Mouse (Mus musculus) urinary bladder, postnatal 14 days (tissue): ENCODE data around the gene Gstp3.
A peak's percentile ranks its signal among the peaks of the same experiment; 100 is the strongest.
"Not testable (repeated sequence)": the region's sequence is repeated elsewhere in the genome, so short reads cannot be mapped to it uniquely, and the experiment has no call there.

Source experiments
- DNase-seq: peaks from one replicate; pipeline ENCODE4 v3.0.0; 2021; ENCODE audit warnings: low spot score

The Gstp3 gene

DNA sequence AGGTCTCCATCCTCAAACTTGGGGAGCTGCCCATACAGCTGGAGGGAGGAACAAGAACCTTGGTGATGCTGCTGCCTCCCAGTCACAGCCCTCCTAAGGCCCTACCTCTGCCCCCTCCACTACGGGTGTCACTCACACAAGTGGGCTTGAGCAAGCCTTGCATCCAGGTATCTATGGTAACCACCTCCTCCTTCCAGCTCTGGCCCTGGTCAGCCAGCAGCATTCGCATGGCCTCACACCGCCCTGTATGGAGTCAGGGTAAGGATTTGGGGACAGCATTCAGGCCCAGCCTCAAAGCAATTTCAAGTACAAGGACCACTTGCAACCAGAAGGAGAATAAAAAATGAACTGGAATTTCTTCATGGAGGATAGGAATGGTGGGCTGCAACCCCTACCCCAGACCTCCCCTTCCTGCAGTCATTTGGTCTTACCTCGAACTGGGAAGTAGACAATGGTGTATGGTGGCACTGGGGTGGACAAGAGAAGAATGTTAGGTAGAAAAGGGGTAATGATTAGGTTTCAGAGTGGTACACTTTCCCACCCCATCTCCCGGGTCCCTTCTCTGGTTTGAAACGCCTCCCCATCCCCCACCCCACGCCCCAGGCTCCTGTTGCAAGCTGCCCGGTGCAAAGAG lies 22.1 kb downstream of the Gstp3 start:
- not testable (repeated sequence) for DNase-seq

DNA sequence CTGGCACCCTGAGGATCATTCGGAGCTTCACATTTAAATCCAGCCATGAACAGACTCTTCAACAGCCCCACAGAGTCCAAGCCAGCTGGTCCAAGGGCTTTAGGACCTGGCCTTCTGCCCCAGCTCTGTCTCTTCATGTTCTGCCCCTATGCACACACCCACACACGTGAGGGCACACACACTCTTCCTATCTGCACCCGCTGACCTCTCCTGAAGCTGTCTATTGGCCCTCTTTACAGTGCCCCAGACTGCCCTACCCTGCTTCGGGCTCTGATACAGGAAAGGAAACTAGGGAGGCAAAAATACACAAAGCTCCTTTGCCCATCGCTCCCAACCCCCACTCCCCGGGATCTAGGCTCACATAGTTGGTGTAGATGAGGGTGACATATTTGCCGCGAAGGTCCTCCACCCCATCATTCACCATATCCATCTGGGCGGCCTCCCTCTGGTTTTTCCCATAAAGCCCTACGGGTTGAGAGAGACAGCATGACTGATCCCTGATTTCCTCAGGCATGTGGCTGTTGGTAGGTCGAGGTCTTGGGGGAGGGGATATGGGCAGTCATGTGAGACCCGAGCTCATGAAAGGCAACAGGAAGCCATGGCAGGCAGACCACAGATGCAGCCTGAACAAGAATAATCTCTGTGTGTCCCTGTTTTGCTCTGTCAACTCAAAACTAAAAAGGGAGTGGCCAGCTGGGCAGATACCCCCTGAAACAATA lies 22.9 kb downstream of the Gstp3 start:
- DNase-seq = no peak

DNA sequence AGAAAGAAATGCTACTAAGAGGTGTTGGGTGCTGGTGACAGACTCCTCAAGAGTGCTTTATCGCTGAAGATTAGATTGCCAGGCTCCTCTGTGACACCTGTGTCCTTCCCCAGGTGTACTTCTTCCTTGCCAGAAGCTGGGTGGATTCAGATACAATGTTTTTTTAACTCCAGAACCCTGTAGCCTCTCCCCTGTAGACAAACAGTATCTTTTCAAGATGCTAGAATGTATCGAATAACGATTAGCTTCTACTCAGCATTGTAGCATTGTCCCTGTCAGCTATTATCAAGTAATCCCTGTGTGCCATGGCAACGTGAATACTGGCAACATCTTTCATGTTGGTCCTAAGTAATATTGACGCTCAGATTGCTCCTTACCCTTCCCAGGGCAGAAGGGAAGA lies 25.6 kb downstream of the Gstp3 start:
- DNase-seq = no peak

DNA sequence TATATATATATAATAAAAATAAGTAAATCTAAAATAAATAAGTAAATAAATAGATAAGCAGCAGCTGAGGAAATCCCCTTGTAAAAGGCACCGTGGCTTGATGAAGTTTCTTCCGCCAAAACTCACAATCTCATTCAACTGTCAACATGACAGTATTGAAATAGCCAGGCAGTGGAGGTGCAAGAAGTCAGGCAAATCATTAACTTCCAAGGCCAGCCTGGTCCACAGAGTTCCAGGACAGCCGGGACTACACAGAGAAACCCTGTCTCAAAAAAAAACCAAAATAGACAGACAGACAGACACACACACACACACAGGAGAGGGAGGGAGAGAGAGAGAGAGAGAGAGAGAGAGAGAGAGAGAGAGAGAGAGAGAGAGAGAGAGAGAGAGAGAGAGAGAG lies 26.1 kb downstream of the Gstp3 start:
- DNase-seq = no peak

DNA sequence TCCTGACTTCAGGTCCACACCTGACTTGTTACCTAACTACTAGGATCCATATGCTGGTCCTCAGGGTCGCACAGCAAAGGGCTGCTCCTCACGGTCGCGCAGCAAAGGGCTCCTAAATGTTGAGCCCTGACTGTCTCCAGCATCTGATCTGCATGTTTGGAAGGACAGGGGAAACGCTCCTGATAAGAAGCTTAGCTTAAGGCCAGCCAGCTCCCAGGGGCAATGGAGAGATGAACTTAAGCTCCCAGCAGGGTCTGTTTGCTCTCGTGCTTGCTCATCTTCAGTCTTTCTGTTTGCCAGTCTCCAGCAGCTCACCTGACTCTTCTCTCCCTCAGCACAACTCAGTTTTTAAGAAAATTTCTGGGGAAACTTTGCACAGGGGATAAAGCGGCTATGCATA lies 26.7 kb downstream of the Gstp3 start:
- no peak for DNase-seq

DNA sequence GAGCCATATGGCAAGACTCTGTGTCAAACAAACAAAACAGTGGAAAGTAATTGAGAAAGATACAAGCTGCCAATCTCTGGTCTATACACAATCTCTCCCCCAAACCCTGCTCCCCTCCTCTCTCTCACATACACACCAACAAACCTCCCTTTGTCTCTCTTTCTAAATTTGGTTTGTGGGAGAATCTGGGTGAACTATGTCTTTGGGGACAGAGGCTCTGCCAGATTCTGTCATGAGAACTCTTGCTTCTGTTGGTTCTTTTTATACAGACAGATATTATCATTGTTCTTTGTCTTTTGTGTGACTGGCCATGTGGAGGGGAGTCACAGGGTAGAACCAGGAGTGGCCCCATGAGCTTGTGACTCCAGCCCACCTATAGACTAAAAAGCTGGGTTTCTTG lies 31.8 kb downstream of the Gstp3 start:
- no peak for DNase-seq

DNA sequence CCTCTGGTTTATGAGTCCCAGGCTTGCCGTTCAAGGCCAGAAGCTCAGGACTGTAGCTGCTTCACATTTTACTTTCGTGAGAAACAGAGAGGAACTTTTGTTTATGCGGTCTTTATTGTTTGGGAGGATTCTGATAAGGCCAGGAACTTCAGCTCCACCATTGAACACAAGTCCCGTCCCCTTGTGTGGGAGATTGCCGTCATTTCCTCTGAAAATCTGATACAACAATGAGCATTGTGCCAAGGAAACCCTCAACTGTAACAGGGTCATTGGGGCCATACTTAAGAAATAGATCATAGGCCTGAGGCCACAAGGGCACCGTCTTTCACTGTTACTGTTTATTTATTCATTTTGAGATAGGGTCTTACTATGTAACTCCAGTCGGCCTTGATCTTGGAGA lies 36.2 kb downstream of the Gstp3 start:
- no peak for DNase-seq

DNA sequence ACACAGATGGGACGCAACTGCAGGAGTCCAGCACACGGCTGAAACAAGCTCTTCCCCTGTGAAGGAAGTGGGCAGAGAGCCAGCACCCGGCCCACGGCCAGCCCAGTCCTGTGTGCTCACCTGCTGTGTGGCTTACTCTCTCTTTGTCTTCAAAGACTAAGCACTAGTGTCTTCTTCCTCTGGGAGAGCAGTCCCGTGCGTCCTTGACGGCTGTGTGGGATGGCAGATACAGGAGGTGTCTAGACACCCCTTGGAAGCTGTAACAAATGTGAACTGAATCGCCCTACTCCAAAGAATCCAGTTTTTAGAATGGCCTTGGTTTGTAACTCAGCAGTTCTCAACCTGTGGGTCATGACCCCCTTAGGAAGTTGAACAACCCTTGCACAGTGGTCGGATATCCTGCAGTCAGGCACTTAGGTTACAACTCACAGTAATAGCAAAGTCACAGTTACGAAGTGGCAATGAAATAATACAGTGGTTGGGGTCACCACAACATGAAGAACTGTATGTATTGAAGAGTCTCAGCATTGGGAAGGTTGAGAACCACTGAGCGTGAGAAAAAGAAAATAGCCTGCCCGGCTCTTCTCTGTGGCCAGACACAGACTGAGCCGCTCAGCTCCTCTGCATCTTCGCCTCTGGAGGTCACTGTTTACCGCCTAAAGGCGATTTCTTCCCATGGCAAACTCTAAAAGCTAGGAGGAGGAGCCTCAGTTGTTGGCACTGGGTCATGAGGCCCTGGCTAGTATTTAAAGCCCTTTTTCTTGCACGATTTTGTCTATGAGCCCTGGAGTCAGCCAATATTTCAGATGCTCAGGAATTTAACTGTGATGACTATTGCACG lies 40.4 kb downstream of the Gstp3 start:
- DNase-seq = peak; percentile 86

DNA sequence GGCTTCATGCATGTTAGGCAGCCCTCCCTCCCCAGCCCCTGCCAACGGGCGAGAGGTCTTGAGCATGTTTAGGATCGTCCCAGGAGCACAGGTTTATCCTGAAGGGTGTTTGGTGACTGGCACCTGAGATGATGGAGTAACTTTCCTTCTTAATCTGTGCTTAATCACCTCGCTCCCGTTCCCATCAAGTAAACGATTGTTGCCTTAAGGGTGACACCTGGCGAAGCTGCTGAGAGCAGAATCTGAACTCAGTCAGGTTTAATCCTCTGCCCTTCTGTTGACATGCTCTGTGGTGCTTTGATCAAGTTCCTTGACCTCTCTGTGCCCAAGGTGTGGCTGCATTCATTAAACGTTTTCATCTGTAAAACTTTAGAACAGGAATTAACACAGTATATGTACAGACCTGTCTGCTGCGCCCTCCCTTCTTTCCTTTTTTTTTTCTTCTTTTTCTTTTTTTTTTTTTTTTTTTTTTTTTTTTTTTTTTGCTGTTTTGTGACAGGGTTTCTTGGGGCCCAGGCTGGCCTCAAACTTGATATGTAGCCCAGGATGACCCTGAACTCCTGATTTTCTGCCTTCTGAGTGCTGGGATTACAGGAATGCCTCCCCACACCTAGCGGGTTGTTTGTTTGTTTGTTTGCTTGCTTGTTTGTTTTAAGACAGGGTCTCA lies 41.3 kb downstream of the Gstp3 start:
- no peak for DNase-seq

DNA sequence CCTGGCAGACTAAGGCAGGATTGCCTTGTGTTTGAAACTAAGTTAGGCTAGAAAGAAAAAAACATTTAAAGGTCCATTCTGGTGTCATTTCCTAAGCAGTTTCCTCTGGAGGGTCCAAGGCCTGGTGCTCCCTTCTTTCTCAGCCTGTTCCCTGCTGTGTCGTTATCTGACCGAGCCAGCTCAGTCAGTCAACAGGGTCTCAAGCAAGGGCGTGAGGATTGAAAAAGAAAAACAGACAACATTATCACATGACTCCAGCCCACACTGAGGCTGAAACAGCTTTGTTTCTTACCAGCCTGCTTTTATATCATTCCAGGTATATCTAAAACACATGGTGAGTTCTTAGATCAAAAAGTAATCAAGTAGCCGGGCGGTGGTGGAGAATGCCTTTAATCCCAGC lies 43.7 kb downstream of the Gstp3 start:
- no peak for DNase-seq

DNA sequence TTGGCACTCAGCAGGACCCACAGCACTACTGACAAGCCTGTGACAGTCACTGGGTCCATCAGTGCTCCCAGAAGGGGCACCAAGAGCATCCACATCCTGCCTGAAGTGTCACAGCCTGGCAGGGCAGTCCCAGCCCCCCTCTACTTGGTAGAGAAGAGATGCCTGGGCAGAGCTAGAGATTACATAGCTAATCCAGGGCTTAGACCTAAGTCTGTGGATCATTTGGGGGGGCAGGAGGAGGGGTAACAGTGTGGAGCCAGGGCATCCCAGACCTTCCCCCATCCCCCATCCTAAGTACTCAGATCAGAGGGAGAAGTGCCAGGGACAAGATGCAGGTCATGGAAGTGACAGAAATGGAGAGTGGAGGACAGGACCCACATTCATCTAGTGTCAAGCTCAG lies 44.6 kb downstream of the Gstp3 start:
- DNase-seq = no peak

DNA sequence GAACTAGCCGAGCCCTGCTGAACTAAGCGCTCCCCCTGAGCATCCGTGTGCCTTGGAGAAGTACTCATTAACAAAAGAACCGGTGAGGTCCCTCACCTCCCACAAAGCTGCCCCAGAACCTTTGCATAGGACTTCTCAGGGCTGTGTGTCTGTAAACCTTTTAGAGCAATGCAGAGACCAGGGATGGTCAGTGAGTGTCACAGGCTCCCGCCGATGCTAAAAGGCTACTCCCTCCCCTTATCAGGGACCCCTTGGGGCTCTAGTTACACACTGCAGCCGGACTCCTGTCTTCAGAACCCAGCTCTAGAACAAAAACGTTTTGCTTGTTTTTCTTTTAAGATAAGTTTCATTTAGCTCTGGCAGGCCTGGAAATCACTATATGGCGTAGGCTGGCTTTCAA lies 46.3 kb downstream of the Gstp3 start:
- DNase-seq = no peak

DNA sequence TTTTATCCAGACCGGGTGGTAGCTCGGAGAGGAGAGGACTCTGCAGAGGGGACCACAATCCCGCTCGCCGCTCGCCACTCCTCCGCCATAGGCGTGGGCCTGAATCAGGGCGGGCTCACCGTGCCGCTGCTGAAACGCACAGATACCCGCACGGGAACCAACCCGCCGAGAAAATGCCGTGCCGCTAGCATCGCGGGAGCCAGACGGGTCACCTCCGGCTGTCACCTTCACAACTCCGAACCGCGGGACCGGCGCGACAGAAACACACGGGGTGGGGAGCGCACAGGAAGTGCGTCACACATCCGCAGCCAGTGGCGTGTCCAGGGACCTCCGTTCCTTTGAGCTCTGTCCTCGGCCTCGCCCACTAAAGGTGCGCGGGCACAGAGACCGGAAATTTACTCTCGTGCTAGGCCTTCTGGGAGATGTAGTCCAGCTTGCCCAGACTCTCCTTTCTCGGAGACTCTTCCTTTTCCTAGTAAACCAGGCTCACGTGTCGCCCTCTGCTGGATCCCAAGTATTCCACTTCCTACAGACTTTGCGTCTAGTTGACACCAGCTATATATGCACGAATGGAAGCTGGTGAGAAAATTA lies 46.8 kb downstream of the Gstp3 start, which contains the start of gene Ndufv1:
Ndufv1 (minus strand) TSS at position 375 of the 591 bp plus-strand sequence.
- DNase-seq = peak; percentile 97

DNA sequence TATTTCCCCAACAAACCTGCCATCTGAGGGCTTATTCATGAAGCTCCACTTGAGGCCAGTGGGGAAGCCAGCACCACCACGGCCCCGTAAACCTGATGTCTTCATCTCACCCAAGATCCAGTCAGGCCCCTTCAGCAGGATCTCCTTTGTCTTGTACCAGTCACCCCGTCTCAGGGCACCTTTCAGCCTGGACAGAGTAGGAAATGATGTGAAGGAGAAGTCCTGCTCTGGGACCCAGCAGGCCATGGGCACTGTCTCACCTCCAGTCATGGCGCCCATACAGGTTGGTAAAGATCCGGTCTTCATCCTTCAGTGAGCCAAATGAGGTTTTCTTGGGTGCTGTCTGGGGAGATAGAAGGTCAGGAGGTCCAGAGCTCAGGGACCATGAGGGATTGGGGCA lies 48.3 kb downstream of the Gstp3 start:
- no peak for DNase-seq
